Mouse (Mus musculus) lung, embryonic 16.5 days (tissue): ENCODE data around the gene Ptprt. TPM values are rescaled to one million over a fixed set of nuclear protein-coding genes. Genes with fewer than 3 reads are reported as not detected.
A peak's percentile ranks its signal among the peaks of the same experiment; 100 is the strongest.

Source experiments
- ATAC-seq: fragments of 200-750 bp; cut with Nextera tagmentation; 2 replicates; pipeline ENCODE4 v1.8.0; 2017; ENCODE audit warnings: low read depth, mild to moderate bottlenecking, moderate library complexity
- H3K27ac ChIP-seq: fragments of 300-500 bp; sonication (generic); 2 replicates; pipeline ENCODE4 v1.5.1; 2014; ENCODE audit warnings: mild to moderate bottlenecking, control low read depth, low read length
- H3K27me3 ChIP-seq: fragments of 300-500 bp; sonication (generic); 2 replicates; pipeline ENCODE4 v1.6.1; 2014; ENCODE audit warnings: low read depth, low read length, mixed read lengths; ENCODE audit not compliant: control insufficient read depth, insufficient read depth
- H3K36me3 ChIP-seq: fragments of 300-500 bp; sonication (generic); 2 replicates; pipeline ENCODE4 v1.6.1; 2014; ENCODE audit warnings: low read length; ENCODE audit not compliant: control insufficient read depth, insufficient read depth
- H3K4me1 ChIP-seq: fragments of 300-500 bp; sonication (generic); replicated peaks from 2 replicates; pipeline ENCODE4 v1.6.1; 2014; ENCODE audit warnings: low read length, mixed read lengths; ENCODE audit not compliant: control insufficient read depth, insufficient read depth
- H3K4me2 ChIP-seq: fragments of 300-500 bp; sonication (generic); 2 replicates; pipeline ENCODE4 v1.6.1; 2014; ENCODE audit warnings: low read depth, low read length, control low read depth
- H3K4me3 ChIP-seq: fragments of 300-500 bp; sonication (generic); 2 replicates; pipeline ENCODE4 v1.5.1; 2014; ENCODE audit warnings: mild to moderate bottlenecking, low read length, control low read depth
- H3K9ac ChIP-seq: fragments of 300-500 bp; sonication (generic); 2 replicates; pipeline ENCODE4 v1.6.1; 2014; ENCODE audit warnings: low read length, control low read depth
- H3K9me3 ChIP-seq: fragments of 300-500 bp; sonication (generic); 2 replicates; pipeline ENCODE4 v1.6.1; 2016; ENCODE audit warnings: low read length; ENCODE audit not compliant: control insufficient read depth
- WGBS: fragments of 180-500 bp; shearing (Covaris S2); extraction: QIAGEN DNeasy Blood & Tissue Kit; methylation state at CpG from one replicate; pipeline ENCODE4 v1.1.7; 2014; 5-methylcytosine and 5-hydroxymethylcytosine counted together
- polyA plus RNA-seq: library from polyadenylated mRNA; unstranded; fragments of >200 nt; fragmentation: Nextera tagmentation; extraction: Ambion mirVana; gene quantifications from 2 replicates; pipeline ENCODE4 v1.2.1, GENCODE M21; 2015

The Ptprt gene
- polyA plus RNA-seq, 1 experiment from 2014 or later: 0.62 TPM

DNA sequence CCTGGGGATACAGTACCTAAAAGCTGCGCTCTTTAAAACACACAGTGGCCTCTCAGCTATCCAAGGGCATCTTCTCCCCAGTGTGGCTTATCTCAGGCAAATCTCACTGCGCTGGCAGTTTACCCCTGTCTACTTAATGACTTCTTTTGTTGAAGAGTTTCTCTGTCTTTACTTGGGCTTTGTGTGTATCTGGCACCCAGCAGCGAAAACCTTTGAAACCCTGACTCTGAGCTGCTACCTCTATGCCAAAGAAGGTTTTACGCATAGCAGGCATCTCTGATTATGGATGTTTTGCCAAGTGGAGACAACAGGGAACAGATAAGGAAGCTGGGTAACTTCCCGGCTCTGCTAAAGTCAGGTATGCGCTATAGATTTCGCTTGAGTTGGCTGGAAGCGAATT is 956.1 kb downstream of the Ptprt start:
- Histone ChIP-seq H3K36me3 (no peaks in the 10 kb centered on the region), H3K4me2 (no peak overlapping the region), H3K9me3 (no peaks in the 10 kb centered on the region), H3K27ac (no peak overlapping the region), H3K4me1 (no peaks in the 10 kb centered on the region), H3K4me3 (no peak overlapping the region), H3K27me3 (no peaks in the 10 kb centered on the region), H3K9ac (no peak overlapping the region)
- WGBS: 44% methylated on average over 8 of the region's 8 CpGs
- no peak for ATAC-seq

DNA sequence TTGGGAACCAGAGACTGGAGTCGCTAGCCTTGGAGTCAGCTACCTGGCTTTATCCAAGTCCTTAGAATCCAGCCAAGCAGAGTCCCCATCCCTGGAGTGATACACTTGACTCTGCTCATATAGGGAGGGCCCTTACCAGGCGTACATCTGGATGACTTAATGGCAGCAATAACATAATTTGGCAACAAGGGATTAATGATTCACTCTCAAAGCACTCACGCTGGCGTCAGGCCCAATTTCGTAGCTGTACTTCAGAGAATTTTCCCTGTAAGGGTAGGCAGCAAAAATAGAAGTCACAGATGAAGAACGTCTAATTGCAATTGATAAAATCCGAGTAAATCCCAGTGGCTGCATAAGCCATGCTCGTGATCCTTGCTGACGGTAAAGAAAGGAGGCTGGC is 956.5 kb downstream of the Ptprt start:
- no peak overlapping the region for H3K4me2 ChIP-seq
- H3K4me1 ChIP-seq: no peaks in the 10 kb centered on the region
- H3K4me3 ChIP-seq: no peak overlapping the region
- 25% methylated on average over 9 of the region's 9 CpGs for WGBS
- H3K27ac ChIP-seq: no peak overlapping the region
- no peak overlapping the region for H3K9ac ChIP-seq
- H3K27me3 ChIP-seq: no peaks in the 10 kb centered on the region
- H3K9me3 ChIP-seq: no peaks in the 10 kb centered on the region
- 0 out of 2 replicates have a peak, but pooled peaks have one; percentile 38 for ATAC-seq
- H3K36me3 ChIP-seq: no peaks in the 10 kb centered on the region

DNA sequence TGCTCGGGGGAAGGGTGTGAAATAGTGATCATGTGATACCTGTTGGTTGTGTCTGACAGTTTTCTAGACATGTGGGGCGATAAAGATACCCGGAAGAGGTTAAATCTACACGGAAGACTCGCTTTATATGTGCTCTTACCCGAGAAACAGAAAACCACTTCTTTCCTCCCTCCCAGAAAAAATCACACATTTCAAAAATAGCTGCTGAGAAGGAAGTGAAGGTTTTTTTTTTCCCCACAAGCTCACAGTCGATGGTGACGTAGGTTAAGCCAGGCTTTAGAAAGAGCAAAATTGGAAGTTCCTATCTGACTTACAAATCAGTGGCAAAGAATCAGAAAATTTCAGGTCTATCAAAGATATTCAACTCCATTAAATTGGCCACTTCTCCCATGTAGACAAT is 965.1 kb downstream of the Ptprt start:
- Histone ChIP-seq H3K4me1 (no peaks in the 10 kb centered on the region), H3K4me2 (no peak overlapping the region), H3K27me3 (no peaks in the 10 kb centered on the region), H3K9me3 (no peaks in the 10 kb centered on the region), H3K9ac (no peak overlapping the region), H3K36me3 (no peaks in the 10 kb centered on the region), H3K27ac (no peak overlapping the region), H3K4me3 (no peak overlapping the region)
- WGBS: 69% methylated on average over 8 of the region's 8 CpGs
- no peak for ATAC-seq

- no peak for ATAC-seq
- H3K4me2 ChIP-seq: no peak overlapping the region
- 77% methylated on average over 12 of the region's 12 CpGs for WGBS
- no peaks in the 10 kb centered on the region for H3K4me1 ChIP-seq
- H3K9ac ChIP-seq: no peak overlapping the region
- H3K4me3 ChIP-seq: no peak overlapping the region
- H3K27me3 ChIP-seq: no peaks in the 10 kb centered on the region
- H3K9me3 ChIP-seq: no peaks in the 10 kb centered on the region
- no peak overlapping the region for H3K27ac ChIP-seq
- no peaks in the 10 kb centered on the region for H3K36me3 ChIP-seq
Observed at GRCm38 (mm10) chr2:161668302-161668986, 992.5 kb downstream of the Ptprt start.

- ATAC-seq: no peak
Observed at GRCm38 (mm10) chr2:161661912-161662311, 999.0 kb downstream of the Ptprt start.

DNA sequence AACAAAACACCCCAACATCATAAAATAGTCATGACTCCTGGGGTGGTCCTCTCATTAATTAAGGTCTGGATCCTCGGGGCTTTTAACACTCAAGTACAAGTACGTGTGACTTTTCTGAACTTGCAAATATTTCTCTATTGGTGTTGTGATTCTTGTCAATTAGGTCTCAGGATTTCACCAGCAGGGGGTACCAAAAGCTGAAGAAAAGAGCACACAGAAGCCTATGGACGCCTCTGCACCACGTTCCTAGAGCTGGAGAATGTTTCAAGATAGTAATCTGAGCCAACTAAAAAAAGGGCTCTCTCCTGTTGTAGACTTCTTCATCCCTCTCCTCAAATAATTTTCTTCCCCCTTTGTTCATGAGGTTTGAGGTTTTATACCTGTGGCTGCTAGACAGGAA is 1000.1 kb downstream of the Ptprt start:
- Histone ChIP-seq H3K27me3 (no peaks in the 10 kb centered on the region), H3K4me2 (no peak overlapping the region), H3K9me3 (no peaks in the 10 kb centered on the region), H3K27ac (no peak overlapping the region), H3K4me1 (no peaks in the 10 kb centered on the region), H3K36me3 (no peaks in the 10 kb centered on the region), H3K4me3 (no peak overlapping the region), H3K9ac (no peak overlapping the region)
- ATAC-seq: no peak
- WGBS: 9% methylated on average over 4 of the region's 4 CpGs

More at GRCm38 (mm10) chr2:161661912-161662311, 999.0 kb downstream of the Ptprt start:
- H3K9ac ChIP-seq: no peak overlapping the region
- H3K9me3 ChIP-seq: no peaks in the 10 kb centered on the region
- H3K36me3 ChIP-seq: no peaks in the 10 kb centered on the region
- no peak overlapping the region for H3K4me3 ChIP-seq
- 31% methylated on average over 5 of the region's 5 CpGs for WGBS
- H3K27ac ChIP-seq: no peak overlapping the region
- no peak overlapping the region for H3K4me2 ChIP-seq
- H3K4me1 ChIP-seq: no peaks in the 10 kb centered on the region
- no peaks in the 10 kb centered on the region for H3K27me3 ChIP-seq

GRCm38 (mm10) chr2:161657046-161657445 is 1003.9 kb downstream of the Ptprt start:
- Histone ChIP-seq H3K27me3 (no peaks in the 10 kb centered on the region), H3K4me2 (no peak overlapping the region), H3K36me3 (no peaks in the 10 kb centered on the region), H3K9me3 (no peaks in the 10 kb centered on the region), H3K27ac (no peak overlapping the region), H3K4me1 (no peaks in the 10 kb centered on the region), H3K4me3 (no peak overlapping the region), H3K9ac (no peak overlapping the region)
- ATAC-seq: no peak
- 81% methylated on average over 4 of the region's 4 CpGs for WGBS

DNA sequence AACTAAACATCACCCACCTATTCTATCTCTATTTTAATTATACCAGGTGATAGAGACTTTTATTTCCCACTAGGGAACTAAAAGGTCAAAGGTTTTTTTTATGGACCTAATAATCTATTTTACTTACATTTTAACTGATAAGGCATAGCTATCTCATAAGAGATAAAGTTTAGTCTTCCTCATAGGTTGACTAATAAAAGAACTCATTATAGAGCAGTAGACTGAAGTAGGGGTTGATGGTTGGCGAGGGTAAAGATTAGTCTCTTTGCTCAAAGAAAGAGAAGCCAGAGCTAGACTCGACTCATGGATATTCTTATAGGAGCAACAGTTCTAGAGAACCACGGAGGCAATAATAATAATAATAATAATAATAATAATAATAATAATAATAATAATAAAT is 1004.3 kb downstream of the Ptprt start:
- no peaks in the 10 kb centered on the region for H3K9me3 ChIP-seq
- no peak overlapping the region for H3K4me2 ChIP-seq
- no peak overlapping the region for H3K9ac ChIP-seq
- no peak for ATAC-seq
- no peaks in the 10 kb centered on the region for H3K4me1 ChIP-seq
- no peaks in the 10 kb centered on the region for H3K36me3 ChIP-seq
- H3K27ac ChIP-seq: no peak overlapping the region
- H3K27me3 ChIP-seq: no peaks in the 10 kb centered on the region
- H3K4me3 ChIP-seq: no peak overlapping the region
- 86% methylated on average over 3 of the region's 3 CpGs for WGBS

DNA sequence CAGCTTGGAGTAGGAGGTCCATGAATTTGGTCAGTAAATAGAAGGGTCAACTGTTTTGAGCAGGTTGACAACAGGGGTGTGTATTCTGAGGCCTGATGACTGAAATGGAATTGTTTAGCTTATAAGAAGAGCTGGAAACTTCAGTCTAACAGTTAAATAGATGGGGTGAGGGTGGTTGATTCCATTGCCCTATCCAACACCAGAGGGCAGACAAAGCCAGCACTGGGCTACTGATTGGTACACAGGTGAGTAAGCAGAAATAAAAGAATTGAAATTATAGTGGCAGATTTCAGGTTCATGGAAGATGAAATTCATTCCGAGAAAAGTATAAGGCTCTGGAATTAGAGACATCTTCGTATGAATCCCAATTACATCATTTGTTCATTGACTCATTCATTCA is 1020.1 kb downstream of the Ptprt start:
- Histone ChIP-seq H3K9ac (no peak overlapping the region), H3K4me1 (no peaks in the 10 kb centered on the region), H3K36me3 (no peaks in the 10 kb centered on the region), H3K27ac (no peak overlapping the region), H3K4me3 (no peak overlapping the region), H3K27me3 (no peaks in the 10 kb centered on the region), H3K9me3 (no peaks in the 10 kb centered on the region), H3K4me2 (no peak overlapping the region)
- ATAC-seq: no peak
- 88% methylated on average over 2 of the region's 2 CpGs for WGBS

DNA sequence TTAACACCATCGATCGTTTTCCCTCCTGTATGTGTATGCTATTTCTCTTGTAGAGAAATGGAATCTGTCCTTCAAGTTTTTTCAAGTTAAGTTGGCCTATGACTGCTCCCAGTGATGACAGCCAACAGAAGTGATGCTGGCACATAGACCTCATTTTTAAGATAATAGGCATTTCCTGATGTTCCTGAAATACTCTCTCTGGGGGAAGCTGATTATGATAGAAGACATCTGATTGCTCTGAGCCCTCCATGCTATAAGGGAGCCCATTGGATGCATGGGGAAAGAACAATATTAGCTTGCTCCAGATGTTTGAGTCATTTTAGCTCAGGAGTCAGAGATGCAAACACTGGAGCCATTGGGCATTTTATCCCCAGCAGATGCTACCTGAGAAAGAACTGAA is 1026.9 kb downstream of the Ptprt start:
- Histone ChIP-seq H3K4me3 (no peak overlapping the region), H3K4me2 (no peak overlapping the region), H3K9ac (no peak overlapping the region), H3K27me3 (no peaks in the 10 kb centered on the region), H3K9me3 (no peaks in the 10 kb centered on the region), H3K36me3 (no peaks in the 10 kb centered on the region), H3K27ac (no peak overlapping the region), H3K4me1 (no peaks in the 10 kb centered on the region)
- 80% methylated on average over 2 of the region's 2 CpGs for WGBS
- peak; percentile 71 for ATAC-seq
